Mouse (Mus musculus): ENCODE results near the gene Tmem251. TPM values are rescaled to one million over a fixed set of nuclear protein-coding genes. Genes with fewer than 3 reads are reported as not detected.

The Tmem251 gene
- polyA plus RNA-seq, 1 experiment, result 4.5 TPM

DNA sequence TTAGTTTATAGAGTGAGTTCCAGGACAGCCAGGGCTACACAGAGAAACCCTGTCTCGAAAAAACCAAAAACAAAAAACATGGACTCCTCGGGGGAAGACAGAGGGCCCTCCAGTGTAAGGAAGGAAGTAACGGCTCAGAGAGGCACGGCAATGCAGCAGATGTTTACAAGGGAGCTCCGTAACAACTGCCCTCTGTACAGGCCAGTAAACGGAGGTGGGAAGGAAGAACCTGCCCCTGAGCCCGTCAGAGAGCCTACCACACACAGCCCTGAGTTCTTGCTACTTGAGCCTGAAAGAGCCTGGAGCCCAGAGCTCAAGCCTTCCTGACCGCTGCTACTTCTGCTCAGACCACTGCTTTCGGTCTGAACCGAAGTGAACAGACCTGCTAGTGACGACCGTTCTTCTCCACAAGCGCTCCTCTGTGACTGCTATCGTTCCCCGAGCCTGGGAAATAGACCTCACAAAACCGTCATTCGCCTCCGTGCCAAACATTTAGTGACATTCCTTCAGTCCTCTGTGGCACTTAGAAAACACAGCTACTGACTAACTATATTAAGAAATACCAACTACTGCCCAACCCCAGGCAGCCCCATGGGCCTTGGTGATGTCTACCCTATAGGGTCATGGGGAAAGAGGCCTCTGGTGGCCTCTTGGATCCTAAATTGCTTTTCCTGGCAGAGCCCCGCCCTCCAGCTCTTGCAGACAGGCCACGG, 30.3 kb upstream of the Tmem251 start:
- no peak overlapping the region for H3K4me3 ChIP-seq (ENCODE audit: insufficient read depth, poor library complexity, severe bottlenecking)
- no peak for TF ChIP-seq FOSL1 (IDR thresholded peaks at IDR 0.05; ENCODE audit: insufficient read depth, low read length, poor library complexity, severe bottlenecking)
- TF ChIP-seq MAX (IDR thresholded peaks at IDR 0.05), result no peak
- no peak for TF ChIP-seq CEBPB (IDR thresholded peaks at IDR 0.05; ENCODE audit: low read depth)
- TF ChIP-seq MYOD1 (IDR thresholded peaks at IDR 0.05; ENCODE audit: control insufficient read depth, insufficient read length, low read depth), result no peak
- no peak for TF ChIP-seq CTCF (IDR thresholded peaks at IDR 0.05; ENCODE audit: control insufficient read depth, insufficient read depth, insufficient read length)
- TF ChIP-seq USF1 (IDR thresholded peaks at IDR 0.05; ENCODE audit: low read depth), result no peak
- no peak for TF ChIP-seq MYOG (IDR thresholded peaks at IDR 0.05; ENCODE audit: control insufficient read depth, extremely low read depth, insufficient read length)
- H3ac ChIP-seq (ENCODE audit: control insufficient read depth, insufficient read length, low read depth), result no peak overlapping the region
- H3K79me3 ChIP-seq (ENCODE audit: low read depth), result no peaks in the 10 kb centered on the region
- no peaks in the 10 kb centered on the region for H3K36me3 ChIP-seq (ENCODE audit: control insufficient read depth, insufficient read depth)
- no peaks in the 10 kb centered on the region for H3K79me2 ChIP-seq (ENCODE audit: control insufficient read depth, insufficient read depth)
- no peaks in the 10 kb centered on the region for H3K27me3 ChIP-seq (ENCODE audit: control insufficient read depth, insufficient read depth, insufficient read length)

- Histone ChIP-seq H3K79me3 (ENCODE audit: low read depth) (no peaks in the 10 kb centered on the region), H3ac (ENCODE audit: control insufficient read depth, insufficient read length, low read depth) (no peak overlapping the region), H3K79me2 (ENCODE audit: control insufficient read depth, insufficient read depth) (no peaks in the 10 kb centered on the region), H3K4me3 (ENCODE audit: insufficient read depth, poor library complexity, severe bottlenecking) (no peak overlapping the region), H3K36me3 (ENCODE audit: control insufficient read depth, insufficient read depth) (no peaks in the 10 kb centered on the region), H3K27me3 (ENCODE audit: control insufficient read depth, insufficient read depth, insufficient read length) (no peaks in the 10 kb centered on the region)
- TF ChIP-seq USF1 (IDR thresholded peaks at IDR 0.05; ENCODE audit: low read depth), result no peak
- no peak for TF ChIP-seq CTCF (IDR thresholded peaks at IDR 0.05; ENCODE audit: control insufficient read depth, insufficient read depth, insufficient read length)
- TF ChIP-seq MAX (IDR thresholded peaks at IDR 0.05), result no peak
- TF ChIP-seq MYOD1 (IDR thresholded peaks at IDR 0.05; ENCODE audit: control insufficient read depth, insufficient read length, low read depth), result no peak
- no peak for TF ChIP-seq CEBPB (IDR thresholded peaks at IDR 0.05; ENCODE audit: low read depth)
- no peak for TF ChIP-seq MYOG (IDR thresholded peaks at IDR 0.05; ENCODE audit: control insufficient read depth, extremely low read depth, insufficient read length)
- TF ChIP-seq FOSL1 (IDR thresholded peaks at IDR 0.05; ENCODE audit: insufficient read depth, low read length, poor library complexity, severe bottlenecking), result no peak
These were observed 29.4 kb upstream of the Tmem251 start for GRCm38 (mm10) chr12:102714116-102714515.

- Histone ChIP-seq H3K36me3 (ENCODE audit: control insufficient read depth, insufficient read depth) (no peaks in the 10 kb centered on the region), H3K79me3 (ENCODE audit: low read depth) (no peaks in the 10 kb centered on the region), H3K79me2 (ENCODE audit: control insufficient read depth, insufficient read depth) (no peaks in the 10 kb centered on the region), H3K27me3 (ENCODE audit: control insufficient read depth, insufficient read depth, insufficient read length) (no peaks in the 10 kb centered on the region), H3ac (ENCODE audit: control insufficient read depth, insufficient read length, low read depth) (no peak overlapping the region), H3K4me3 (ENCODE audit: insufficient read depth, poor library complexity, severe bottlenecking) (no peak overlapping the region)
- TF ChIP-seq FOSL1 (IDR thresholded peaks at IDR 0.05; ENCODE audit: insufficient read depth, low read length, poor library complexity, severe bottlenecking) (no peak), MYOD1 (IDR thresholded peaks at IDR 0.05; ENCODE audit: control insufficient read depth, insufficient read length, low read depth) (no peak), CTCF (IDR thresholded peaks at IDR 0.05; ENCODE audit: control insufficient read depth, insufficient read depth, insufficient read length) (no peak), MYOG (IDR thresholded peaks at IDR 0.05; ENCODE audit: control insufficient read depth, extremely low read depth, insufficient read length) (no peak), MAX (IDR thresholded peaks at IDR 0.05) (no peak), USF1 (IDR thresholded peaks at IDR 0.05; ENCODE audit: low read depth) (no peak), CEBPB (IDR thresholded peaks at IDR 0.05; ENCODE audit: low read depth) (no peak)
These were observed 28.7 kb upstream of the Tmem251 start for GRCm38 (mm10) chr12:102714654-102715395.

- no peak overlapping the region for H3ac ChIP-seq (ENCODE audit: control insufficient read depth, insufficient read length, low read depth)
- no peaks in the 10 kb centered on the region for H3K79me2 ChIP-seq (ENCODE audit: control insufficient read depth, insufficient read depth)
- TF ChIP-seq MAX (IDR thresholded peaks at IDR 0.05), result no peak
- TF ChIP-seq CTCF (IDR thresholded peaks at IDR 0.05; ENCODE audit: control insufficient read depth, insufficient read depth, insufficient read length), result peak; percentile 30
- no peak for TF ChIP-seq USF1 (IDR thresholded peaks at IDR 0.05; ENCODE audit: low read depth)
- H3K79me3 ChIP-seq (ENCODE audit: low read depth), result no peaks in the 10 kb centered on the region
- no peak overlapping the region for H3K4me3 ChIP-seq (ENCODE audit: insufficient read depth, poor library complexity, severe bottlenecking)
- H3K27me3 ChIP-seq (ENCODE audit: control insufficient read depth, insufficient read depth, insufficient read length), result no peaks in the 10 kb centered on the region
- H3K36me3 ChIP-seq (ENCODE audit: control insufficient read depth, insufficient read depth), result no peaks in the 10 kb centered on the region
These were observed 23.8 kb upstream of the Tmem251 start for GRCm38 (mm10) chr12:102719552-102720315.

GRCm38 (mm10) chr12:102722451-102722850, 21.1 kb upstream of the Tmem251 start:
- H3K79me3 ChIP-seq (ENCODE audit: low read depth), result no peaks in the 10 kb centered on the region
- no peaks in the 10 kb centered on the region for H3K27me3 ChIP-seq (ENCODE audit: control insufficient read depth, insufficient read depth, insufficient read length)
- TF ChIP-seq FOSL1 (IDR thresholded peaks at IDR 0.05; ENCODE audit: insufficient read depth, low read length, poor library complexity, severe bottlenecking) (no peak), CEBPB (IDR thresholded peaks at IDR 0.05; ENCODE audit: low read depth) (no peak), MAX (IDR thresholded peaks at IDR 0.05) (no peak), CTCF (IDR thresholded peaks at IDR 0.05; ENCODE audit: control insufficient read depth, insufficient read depth, insufficient read length) (no peak), MYOG (IDR thresholded peaks at IDR 0.05; ENCODE audit: control insufficient read depth, extremely low read depth, insufficient read length) (no peak), MYOD1 (IDR thresholded peaks at IDR 0.05; ENCODE audit: control insufficient read depth, insufficient read length, low read depth) (no peak), USF1 (IDR thresholded peaks at IDR 0.05; ENCODE audit: low read depth) (no peak)
- no peak overlapping the region for H3ac ChIP-seq (ENCODE audit: control insufficient read depth, insufficient read length, low read depth)
- H3K4me3 ChIP-seq (ENCODE audit: insufficient read depth, poor library complexity, severe bottlenecking), result no peak overlapping the region
- H3K36me3 ChIP-seq (ENCODE audit: control insufficient read depth, insufficient read depth), result no peaks in the 10 kb centered on the region
- no peaks in the 10 kb centered on the region for H3K79me2 ChIP-seq (ENCODE audit: control insufficient read depth, insufficient read depth)
